ENCODE assay signal across 31 mouse cellular contexts in the genomic region with DNA sequence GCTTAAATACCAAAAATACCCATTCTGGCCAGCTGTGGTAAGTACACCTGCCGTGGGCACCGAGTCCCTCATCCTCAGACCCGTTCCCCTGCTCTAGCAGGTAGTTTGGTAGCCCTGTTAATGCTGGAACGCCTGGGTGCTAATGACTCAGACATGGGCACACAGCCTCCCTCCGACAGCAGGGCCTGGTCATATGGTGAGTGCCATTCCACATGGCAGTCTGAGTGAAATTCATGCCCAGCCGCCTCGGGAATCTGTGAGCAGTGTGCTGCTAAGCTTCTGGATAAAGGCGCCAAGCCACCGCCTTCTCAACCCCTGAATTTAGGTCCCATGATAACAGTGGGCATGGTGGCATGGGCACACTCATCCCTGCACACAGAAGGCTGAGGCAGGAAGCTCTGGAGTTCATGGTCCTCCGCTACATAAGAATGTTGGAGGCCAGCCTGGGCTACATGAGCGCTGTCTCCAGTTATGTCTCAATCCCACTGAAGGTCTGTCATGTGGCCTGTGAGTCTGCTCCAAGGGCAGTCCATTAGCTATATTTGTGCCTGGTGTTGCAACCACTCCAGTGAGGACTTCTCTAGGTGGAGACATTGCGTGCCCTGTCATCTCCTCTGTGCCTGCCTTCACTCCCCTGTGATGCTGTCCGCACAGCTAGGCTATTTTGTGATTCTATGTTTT. TPM values are rescaled to one million over a fixed set of nuclear protein-coding genes. Genes with fewer than 3 reads are reported as not detected.
DNase-seq lines count a peak whose midpoint lies in the region; ATAC-seq and TF ChIP-seq lines count a peak whose summit lies in the region.
"Had no signal": no experiment of that assay in that cellular context is flagged by ENCODE, and none has a peak within 500 bp of the region (broad histone marks: within the 10 kb centered on the region; RNA-seq: fewer than 3 reads in every experiment).

No protein-coding gene starts in this region.

- WGBS in liver, postnatal 0 days (ENCODE audit: insufficient replicate concordance) = 86% methylated on average over 13 of the region's 13 CpGs
- 87% methylated on average over 13 of the region's 13 CpGs for WGBS in liver, embryonic 12.5 days (ENCODE audit: insufficient replicate concordance)
- 87% methylated on average over 13 of the region's 13 CpGs for WGBS in midbrain, embryonic 13.5 days

- no peak for DNase-seq in gastrocnemius, adult 2 months
- no peak for DNase-seq in gastrocnemius, postnatal 4 days (ENCODE audit: low spot score in 2 of 2)
- no peak for DNase-seq in liver, postnatal 0 days
- DNase-seq in adipocyte (ENCODE audit: low spot score) = peak; percentile 55
- no peak for DNase-seq in kidney, adult 18-20 months
- DNase-seq: adrenal gland, adult 2 months; B cell, adult 2 months; cerebellum, adult 9-10 months; gastrocnemius, postnatal 36 days; heart, adult 2 months; heart, postnatal 4 days; kidney, postnatal 14 days; lung, adult 18-20 months; lung, postnatal 4 days; retina, postnatal 1 day; right cerebral cortex, postnatal 14 days; thymus, postnatal 25 days had no signal

- H3K27ac ChIP-seq in gastrocnemius, adult 2 months = peak overlapping the region; percentile 35; the same call in 1 of the 2 replicates
- no peak overlapping the region for H3K27ac ChIP-seq in liver, postnatal 0 days (ENCODE audit: low read depth)
- H3K27ac ChIP-seq in liver, embryonic 12.5 days = no peak overlapping the region
- H3K27ac ChIP-seq in midbrain, embryonic 13.5 days = no peak overlapping the region; the same call in 1 of the 2 replicates
- H3K27ac ChIP-seq: embryonic facial prominence, embryonic 13.5 days; forebrain, embryonic 10.5 days; forebrain, embryonic 15.5 days; heart, adult 2 months; hindbrain, embryonic 13.5 days; limb, embryonic 13.5 days; neural tube, embryonic 15.5 days; stomach, embryonic 15.5 days had no signal

- H3K36me3 ChIP-seq in liver, postnatal 0 days (replicated peaks; ENCODE audit: insufficient read depth, low read length) = peaks cover 84% of the 10 kb centered on the region
- H3K36me3 ChIP-seq in liver, embryonic 12.5 days = peaks cover 100% of the 10 kb centered on the region
- H3K36me3 ChIP-seq in midbrain, embryonic 13.5 days = peaks cover 96% of the 10 kb centered on the region

- TF ChIP-seq CTCF in gastrocnemius, adult 2 months (IDR thresholded peaks at IDR 0.05) = no peak
- TF ChIP-seq CTCF in liver, postnatal 0 days (IDR thresholded peaks at IDR 0.05; ENCODE audit: low read depth) = no peak

- no peak overlapping the region for H3K4me3 ChIP-seq in gastrocnemius, adult 2 months
- no peak overlapping the region for H3K4me3 ChIP-seq in liver, postnatal 0 days (ENCODE audit: low read depth, low read length)
- no peak overlapping the region for H3K4me3 ChIP-seq in liver, embryonic 12.5 days
- H3K4me3 ChIP-seq in midbrain, embryonic 13.5 days (replicated peaks) = peak overlapping the region; percentile 35
- H3K4me3 ChIP-seq: embryonic facial prominence, embryonic 13.5 days; forebrain, embryonic 10.5 days; forebrain, embryonic 15.5 days; heart, adult 2 months; heart, embryonic 12.5 days; hindbrain, embryonic 13.5 days; limb, embryonic 13.5 days; megakaryocyte, embryonic 14.5 days; neural tube, embryonic 15.5 days; stomach, embryonic 15.5 days had no signal

- H3K4me1 ChIP-seq in liver, postnatal 0 days (ENCODE audit: insufficient read depth) = no peaks in the 10 kb centered on the region
- H3K4me1 ChIP-seq in liver, embryonic 12.5 days = peaks cover 13% of the 10 kb centered on the region; the same call in 1 of the 2 replicates
- H3K4me1 ChIP-seq in midbrain, embryonic 13.5 days (replicated peaks) = peaks cover 79% of the 10 kb centered on the region

- peak; percentile 33; the same call in 1 of the 2 replicates for ATAC-seq in liver, postnatal 0 days
- ATAC-seq in liver, embryonic 12.5 days = no peak
- no peak for ATAC-seq in midbrain, embryonic 13.5 days
- ATAC-seq: forebrain, embryonic 15.5 days; intestine, embryonic 16.5 days; lung, postnatal 0 days had no signal

- TF ChIP-seq EP300 in liver, postnatal 0 days (IDR thresholded peaks at IDR 0.05; ENCODE audit: low read depth) = no peak

- H3K9me3 ChIP-seq in liver, postnatal 0 days (ENCODE audit: low read length) = no peaks in the 10 kb centered on the region
- no peaks in the 10 kb centered on the region for H3K9me3 ChIP-seq in liver, embryonic 12.5 days (replicated peaks)
- no peaks in the 10 kb centered on the region for H3K9me3 ChIP-seq in midbrain, embryonic 13.5 days
- H3K9me3 ChIP-seq: embryonic facial prominence, embryonic 13.5 days; forebrain, embryonic 10.5 days; forebrain, embryonic 15.5 days; heart, embryonic 12.5 days; hindbrain, embryonic 13.5 days; limb, embryonic 13.5 days; megakaryocyte, embryonic 14.5 days; neural tube, embryonic 15.5 days; stomach, embryonic 15.5 days had no signal

- intact Hi-C loops in gastrocnemius, adult 2 months (cut with DNase I) = no loop called here

- H3K4me2 ChIP-seq in liver, postnatal 0 days (ENCODE audit: low read depth, low read length) = no peak overlapping the region
- no peak overlapping the region for H3K4me2 ChIP-seq in liver, embryonic 12.5 days
- peak overlapping the region; percentile 87 for H3K4me2 ChIP-seq in midbrain, embryonic 13.5 days (replicated peaks)
- H3K4me2 ChIP-seq: embryonic facial prominence, embryonic 13.5 days; forebrain, embryonic 15.5 days; heart, embryonic 12.5 days; hindbrain, embryonic 13.5 days; limb, embryonic 13.5 days; liver, embryonic 11.5 days; neural tube, embryonic 15.5 days; stomach, embryonic 15.5 days had no signal

- H3K27me3 ChIP-seq in liver, postnatal 0 days (ENCODE audit: insufficient read depth, low read length) = no peaks in the 10 kb centered on the region
- no peaks in the 10 kb centered on the region for H3K27me3 ChIP-seq in liver, embryonic 12.5 days (replicated peaks)
- H3K27me3 ChIP-seq in midbrain, embryonic 13.5 days = 0 out of 2 replicates have a peak, but pooled peaks cover 4% of the 10 kb centered on the region
- H3K27me3 ChIP-seq: embryonic facial prominence, embryonic 13.5 days; forebrain, embryonic 15.5 days; heart, embryonic 12.5 days; hindbrain, embryonic 13.5 days; limb, embryonic 13.5 days; megakaryocyte, embryonic 14.5 days; neural tube, embryonic 15.5 days; stomach, embryonic 15.5 days had no signal

- no peak overlapping the region for H3K9ac ChIP-seq in liver, postnatal 0 days (replicated peaks)
- no peak overlapping the region for H3K9ac ChIP-seq in liver, embryonic 12.5 days
- H3K9ac ChIP-seq in midbrain, embryonic 13.5 days (replicated peaks) = peak overlapping the region; percentile 81; the same call in 1 of the 2 replicates
- H3K9ac ChIP-seq: embryonic facial prominence, embryonic 13.5 days; forebrain, embryonic 15.5 days; heart, embryonic 12.5 days; hindbrain, embryonic 13.5 days; limb, embryonic 13.5 days; neural tube, embryonic 15.5 days; stomach, embryonic 15.5 days had no signal

RNA-seq across cellular contexts. Expression of a gene that starts 10.1 kb away (rescaled TPM):
- total RNA-seq in gastrocnemius, adult 2 months (2021) = 10 to 100 TPM; 12.2 to 19.2 TPM
- total RNA-seq in gastrocnemius, postnatal 4 days (2021) = 10 to 100 TPM; 61.3 to 61.5 TPM
- polyA plus RNA-seq in liver, postnatal 0 days (2015; fragmentation: Nextera tagmentation; extraction: Ambion mirVana) = 9.8 and 13.3 TPM in 2 replicates
- 33.5 and 35.1 TPM in 2 replicates for polyA plus RNA-seq in liver, embryonic 12.5 days (2016; fragmentation: Nextera tagmentation; extraction: Ambion mirVana)
- polyA plus RNA-seq in midbrain, embryonic 13.5 days (2015; fragmentation: Nextera tagmentation; extraction: Ambion mirVana) = 91.4 and 98.4 TPM in 2 replicates

RNA-seq across cellular contexts. Expression of a gene that starts 12.6 kb away (rescaled TPM):
- 100 to 1,000 TPM; 496 to 663 TPM for total RNA-seq in gastrocnemius, adult 2 months (2021)
- 100 to 1,000 TPM; 327 to 331 TPM for total RNA-seq in gastrocnemius, postnatal 4 days (2021)
- polyA plus RNA-seq in liver, postnatal 0 days (2015; fragmentation: Nextera tagmentation; extraction: Ambion mirVana) = 313 and 321 TPM in 2 replicates
- 296 and 312 TPM in 2 replicates for polyA plus RNA-seq in liver, embryonic 12.5 days (2016; fragmentation: Nextera tagmentation; extraction: Ambion mirVana)
- polyA plus RNA-seq in midbrain, embryonic 13.5 days (2015; fragmentation: Nextera tagmentation; extraction: Ambion mirVana) = 244 and 265 TPM in 2 replicates

RNA-seq across cellular contexts. Expression of a gene that starts 24.5 kb away (rescaled TPM):
- total RNA-seq in gastrocnemius, adult 2 months (2021) = 10 to 100 TPM; 14.0 to 28.5 TPM
- total RNA-seq in gastrocnemius, postnatal 4 days (2021) = 100 to 1,000 TPM; 446 to 545 TPM
- polyA plus RNA-seq in liver, postnatal 0 days (2015; fragmentation: Nextera tagmentation; extraction: Ambion mirVana) = 93.9 and 101 TPM in 2 replicates
- 43.0 and 50.0 TPM in 2 replicates for polyA plus RNA-seq in liver, embryonic 12.5 days (2016; fragmentation: Nextera tagmentation; extraction: Ambion mirVana)
- 20.9 and 22.3 TPM in 2 replicates for polyA plus RNA-seq in midbrain, embryonic 13.5 days (2015; fragmentation: Nextera tagmentation; extraction: Ambion mirVana)

RNA-seq across cellular contexts. Expression of a gene that starts 25.0 kb away (rescaled TPM):
- total RNA-seq in gastrocnemius, adult 2 months (2021) = 10 to 100 TPM; 34.2 to 38.4 TPM
- total RNA-seq in gastrocnemius, postnatal 4 days (2021) = 100 to 1,000 TPM in 1 of 2 experiments, 10 to 100 TPM in 1; 98.9 to 112 TPM
- 19.5 and 21.8 TPM in 2 replicates for polyA plus RNA-seq in liver, postnatal 0 days (2015; fragmentation: Nextera tagmentation; extraction: Ambion mirVana)
- polyA plus RNA-seq in liver, embryonic 12.5 days (2016; fragmentation: Nextera tagmentation; extraction: Ambion mirVana) = 44.3 and 45.9 TPM in 2 replicates
- polyA plus RNA-seq in midbrain, embryonic 13.5 days (2015; fragmentation: Nextera tagmentation; extraction: Ambion mirVana) = 62.9 and 66.1 TPM in 2 replicates

RNA-seq across cellular contexts. Expression of a gene that starts 56.0 kb away (rescaled TPM):
- total RNA-seq in gastrocnemius, adult 2 months (2021) = 100 to 1,000 TPM; 634 to 773 TPM
- total RNA-seq in gastrocnemius, postnatal 4 days (2021) = 1,000 to 10,000 TPM; 1,165 to 1,300 TPM
- 453 and 466 TPM in 2 replicates for polyA plus RNA-seq in liver, postnatal 0 days (2015; fragmentation: Nextera tagmentation; extraction: Ambion mirVana)
- 872 and 920 TPM in 2 replicates for polyA plus RNA-seq in liver, embryonic 12.5 days (2016; fragmentation: Nextera tagmentation; extraction: Ambion mirVana)
- polyA plus RNA-seq in midbrain, embryonic 13.5 days (2015; fragmentation: Nextera tagmentation; extraction: Ambion mirVana) = 631 and 653 TPM in 2 replicates
